Mouse (Mus musculus): ENCODE measurements around the gene Ddrgk1. TPM values are rescaled to one million over a fixed set of nuclear protein-coding genes. Genes with fewer than 3 reads are reported as not detected.
"Not testable (repeated sequence)": the region's sequence is repeated elsewhere in the genome, so short reads cannot be mapped to it uniquely, and the experiment has no call there.

The Ddrgk1 gene
- total RNA-seq, 2 experiments from 2014 or later: 145 to 155 TPM

DNA sequence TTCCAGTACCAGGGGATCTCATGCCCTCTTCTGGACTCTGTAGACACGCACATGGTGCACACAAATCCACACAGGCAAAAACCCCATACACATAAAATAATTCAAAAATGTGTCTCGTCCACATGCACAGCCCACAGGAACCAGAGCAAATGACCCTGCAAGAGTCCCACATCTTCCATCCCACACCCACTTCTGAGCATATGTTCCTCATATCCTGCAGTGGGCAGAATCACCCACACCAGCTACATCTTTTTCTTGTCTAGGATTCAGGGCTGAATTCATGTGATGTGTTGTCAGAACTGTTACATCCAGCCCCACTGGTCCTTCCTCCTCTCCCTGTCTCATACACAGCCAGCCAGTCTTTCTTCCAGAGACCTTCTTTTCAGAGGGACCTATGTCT is 11.2 kb downstream of the Ddrgk1 start:
- DNase-seq: no peak

DNA sequence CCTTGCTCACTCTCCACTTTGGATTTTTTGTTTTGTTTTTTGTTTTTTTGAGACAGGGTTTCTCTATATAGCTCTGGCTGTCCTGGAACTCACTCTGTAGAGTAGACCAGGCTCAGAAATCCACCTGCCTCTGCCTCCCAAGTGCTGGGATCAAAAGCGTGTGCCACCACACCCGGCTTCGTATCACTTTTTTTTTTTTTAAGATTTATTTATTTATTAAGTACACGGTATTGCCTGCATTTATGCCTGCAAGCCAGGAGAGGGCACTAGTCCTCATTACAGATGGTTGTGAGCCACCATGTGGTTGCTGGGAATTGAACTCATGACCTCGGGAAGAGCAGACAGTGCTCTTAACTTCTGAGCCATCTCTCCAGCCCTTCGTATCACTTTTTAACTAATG is 15.4 kb downstream of the Ddrgk1 start:
- not testable (repeated sequence) for DNase-seq

DNA sequence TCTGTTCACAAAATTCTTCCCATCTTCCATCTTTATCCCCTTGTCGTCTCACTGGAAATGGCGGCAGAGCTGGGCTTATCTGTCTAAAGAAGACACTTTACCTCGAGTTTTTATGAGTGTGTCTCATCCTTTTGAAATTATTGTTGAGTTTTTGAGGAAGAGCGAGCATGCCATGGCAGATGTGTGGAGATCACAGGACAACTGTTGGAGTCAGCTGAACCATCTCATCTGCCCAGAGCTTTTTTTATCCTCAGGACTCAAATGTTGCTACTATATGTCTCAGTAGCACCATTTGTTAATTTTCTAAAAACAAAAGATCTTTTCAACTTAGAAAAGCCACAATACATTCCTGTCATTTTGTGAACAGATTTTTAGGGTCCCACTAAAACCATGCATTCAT is 19.3 kb downstream of the Ddrgk1 start:
- no peak for DNase-seq

DNA sequence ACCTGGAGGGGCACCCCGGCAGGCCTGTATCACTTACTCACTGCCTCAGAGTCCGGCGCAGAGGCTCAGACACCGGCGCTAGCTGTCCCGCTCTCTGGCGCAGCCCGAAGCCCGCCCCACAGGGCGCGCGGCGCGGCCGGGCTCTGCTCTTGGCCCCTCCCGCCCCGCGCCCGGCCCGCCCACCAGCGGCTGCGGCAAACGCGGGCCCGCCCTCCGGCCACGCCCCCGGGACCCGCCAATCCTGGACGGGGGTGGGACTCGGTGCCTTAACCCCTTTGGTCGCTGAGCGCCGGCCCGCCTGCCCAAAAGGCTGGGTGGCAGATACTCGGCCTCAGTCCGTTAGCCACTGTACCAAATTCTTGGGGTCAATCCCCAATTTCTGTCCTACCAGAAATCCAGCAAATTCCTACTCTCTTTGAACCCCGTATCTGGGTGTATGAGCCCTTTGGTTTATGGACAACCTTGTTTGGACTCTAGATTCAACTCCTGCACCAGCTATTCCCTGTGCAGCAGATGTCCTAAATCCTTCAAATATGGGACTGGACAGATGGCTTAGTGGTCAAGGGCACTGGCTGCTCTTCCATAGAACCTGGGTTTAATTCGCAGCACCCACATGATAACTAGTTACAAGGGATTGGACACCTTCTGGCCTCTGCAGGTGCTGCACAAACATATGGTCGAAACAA is 21.6 kb downstream of the Ddrgk1 start, which contains the start of gene Lzts3:
Lzts3 (minus strand) TSS at position 120 of the 686 bp plus-strand sequence.
- peak; percentile 99 for DNase-seq

DNA sequence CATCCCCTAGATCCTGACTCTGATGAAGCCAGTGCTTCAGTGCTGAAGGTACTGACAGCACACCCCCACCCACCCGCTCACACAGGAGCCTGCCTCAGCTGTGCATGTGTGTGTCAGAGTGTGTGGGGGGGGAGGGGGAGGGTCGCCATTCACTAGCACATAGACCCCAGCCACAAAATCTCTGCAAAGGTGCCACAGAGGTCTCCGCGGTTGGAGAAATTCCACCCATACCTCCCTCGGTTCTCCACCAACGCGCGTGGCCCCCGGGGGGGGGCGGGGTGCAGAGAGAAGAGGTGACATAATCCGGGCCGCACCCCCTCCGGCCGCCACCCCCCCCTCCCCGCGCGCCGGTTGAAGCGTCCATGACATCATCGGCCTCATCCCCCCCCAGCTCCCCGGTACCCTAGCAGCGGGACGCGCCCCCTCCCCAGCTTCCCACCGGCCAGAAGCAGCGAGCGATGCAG is 22.2 kb downstream of the Ddrgk1 start:
- no peak for DNase-seq

DNA sequence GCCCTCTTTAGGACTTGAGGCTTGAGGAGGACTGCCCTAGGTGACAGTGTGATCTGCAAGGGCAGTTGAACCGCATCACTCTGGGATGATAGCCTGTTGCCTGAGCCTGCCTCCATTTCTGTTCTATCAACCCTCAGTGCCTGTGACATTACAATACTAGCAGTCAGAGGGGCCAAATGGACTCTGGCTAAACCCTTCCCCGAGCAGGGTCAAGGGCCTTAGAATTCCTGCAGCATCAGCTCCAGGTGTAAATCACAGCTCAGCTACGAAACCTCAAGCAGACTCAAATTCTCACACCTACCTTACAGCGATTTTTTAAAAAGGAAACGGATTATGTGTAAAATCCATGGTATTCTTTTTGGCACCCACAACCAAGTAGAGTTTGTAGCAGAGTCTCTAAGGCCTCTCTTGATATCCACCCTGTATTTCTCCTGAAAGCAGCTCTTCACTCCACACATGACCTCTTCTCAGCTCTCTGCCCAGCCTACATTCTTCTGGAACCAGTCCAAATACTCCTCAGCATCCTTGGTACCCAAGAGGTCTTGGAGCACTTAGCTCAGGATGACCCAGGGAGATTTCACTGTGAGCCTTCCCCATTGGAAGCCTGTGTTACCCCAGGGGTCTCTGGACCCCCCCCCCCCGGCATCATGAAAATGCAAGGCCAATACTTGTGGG is 23.0 kb downstream of the Ddrgk1 start:
- DNase-seq: no peak

DNA sequence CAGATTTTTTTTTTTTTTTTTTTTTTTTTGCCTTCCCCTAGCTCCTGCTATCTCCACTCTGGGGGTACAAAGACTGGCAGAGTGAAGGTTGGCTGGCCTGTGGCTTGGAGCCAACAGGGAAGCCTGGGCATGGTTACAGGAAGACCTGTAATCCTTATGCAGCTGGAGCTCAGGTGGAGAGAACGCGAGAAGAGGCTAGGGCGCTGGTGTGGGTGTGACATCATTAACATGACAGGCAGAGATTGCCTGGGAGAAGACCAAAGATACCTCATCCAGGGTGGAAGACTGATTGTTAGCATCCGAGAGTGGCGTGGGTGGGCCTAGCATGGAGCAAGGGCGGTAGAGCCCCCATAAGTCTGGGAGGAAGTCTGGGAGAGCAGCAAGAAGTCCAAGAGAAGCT is 25.2 kb downstream of the Ddrgk1 start:
- no peak for DNase-seq

DNA sequence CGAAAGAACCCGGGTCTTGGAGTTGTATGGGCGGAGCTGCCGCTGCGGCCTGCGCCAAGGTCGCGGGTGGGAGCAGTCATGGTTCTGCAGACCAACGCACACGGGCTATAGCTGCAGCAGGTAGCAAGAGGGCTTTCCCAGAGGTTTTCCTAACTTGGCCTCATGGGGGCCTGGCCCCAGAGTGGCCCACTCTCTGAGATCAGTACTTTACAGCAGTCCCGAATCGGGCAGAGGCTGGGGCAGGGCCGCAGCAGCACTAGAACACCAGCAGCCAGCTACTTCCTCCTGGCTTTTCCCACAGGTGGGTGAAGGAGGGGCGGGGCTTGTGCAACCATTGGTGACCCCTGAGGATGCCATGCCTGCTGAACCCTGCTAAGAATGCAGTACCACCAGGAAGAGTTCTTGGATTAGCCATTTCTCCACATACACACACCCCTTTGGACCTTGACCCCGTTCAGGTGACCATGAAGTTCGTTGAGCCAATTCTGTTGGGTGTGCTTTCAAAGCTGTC is 26.3 kb downstream of the Ddrgk1 start:
- DNase-seq: peak; percentile 39

DNA sequence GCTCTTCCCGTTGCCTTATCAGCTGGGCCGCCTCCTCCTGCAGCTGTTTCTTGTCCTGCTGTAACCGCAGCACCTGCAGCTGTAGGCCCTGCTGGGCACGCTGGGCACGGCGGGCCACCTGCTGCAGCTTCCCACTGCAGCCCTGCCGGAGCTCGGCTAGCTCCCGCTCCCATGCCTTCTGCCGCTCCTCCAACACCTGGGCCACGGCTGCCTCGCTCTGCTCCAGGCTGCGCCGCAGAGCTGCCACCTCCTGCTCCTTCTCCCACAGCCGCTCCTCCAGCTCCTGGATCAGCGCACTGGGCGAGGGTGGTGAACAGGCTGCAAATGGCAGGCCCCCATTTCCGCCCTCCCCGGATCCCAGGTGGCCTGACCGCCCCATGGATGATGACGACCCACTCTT is 28.6 kb downstream of the Ddrgk1 start:
- DNase-seq: no peak

DNA sequence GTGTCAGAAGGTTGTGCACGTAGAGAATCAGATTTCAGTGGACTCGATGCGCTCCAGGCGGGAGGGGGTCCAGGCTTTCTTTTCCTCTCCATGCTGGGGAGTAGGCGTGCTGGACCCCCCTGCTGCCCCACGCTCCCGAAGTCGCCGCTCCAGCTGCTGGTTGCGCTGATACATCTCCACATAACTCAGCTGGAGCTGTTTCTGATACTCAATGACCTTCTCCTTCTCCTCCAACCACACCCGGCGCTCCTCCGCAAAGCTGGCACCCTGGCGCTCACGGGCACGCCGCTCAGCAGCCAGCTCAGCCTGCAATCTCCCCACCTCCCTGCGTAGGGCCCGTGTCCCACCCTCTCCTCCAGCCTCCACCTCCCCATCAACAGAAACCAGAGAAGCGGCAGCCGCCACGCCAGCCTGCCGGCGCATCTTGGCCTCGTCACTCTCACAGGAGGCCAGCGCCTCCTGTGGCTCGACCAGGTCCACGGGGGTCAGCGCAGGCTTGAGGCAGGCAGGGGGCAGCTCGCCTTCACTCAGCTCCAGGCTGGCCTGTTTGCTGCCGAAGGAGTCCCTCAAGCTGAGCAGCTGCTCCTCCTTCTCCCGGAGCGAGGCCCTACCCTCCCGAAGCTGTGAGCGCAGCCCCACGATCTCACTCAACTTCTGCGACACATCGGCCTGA is 29.6 kb downstream of the Ddrgk1 start:
- DNase-seq: peak; percentile 40

DNA sequence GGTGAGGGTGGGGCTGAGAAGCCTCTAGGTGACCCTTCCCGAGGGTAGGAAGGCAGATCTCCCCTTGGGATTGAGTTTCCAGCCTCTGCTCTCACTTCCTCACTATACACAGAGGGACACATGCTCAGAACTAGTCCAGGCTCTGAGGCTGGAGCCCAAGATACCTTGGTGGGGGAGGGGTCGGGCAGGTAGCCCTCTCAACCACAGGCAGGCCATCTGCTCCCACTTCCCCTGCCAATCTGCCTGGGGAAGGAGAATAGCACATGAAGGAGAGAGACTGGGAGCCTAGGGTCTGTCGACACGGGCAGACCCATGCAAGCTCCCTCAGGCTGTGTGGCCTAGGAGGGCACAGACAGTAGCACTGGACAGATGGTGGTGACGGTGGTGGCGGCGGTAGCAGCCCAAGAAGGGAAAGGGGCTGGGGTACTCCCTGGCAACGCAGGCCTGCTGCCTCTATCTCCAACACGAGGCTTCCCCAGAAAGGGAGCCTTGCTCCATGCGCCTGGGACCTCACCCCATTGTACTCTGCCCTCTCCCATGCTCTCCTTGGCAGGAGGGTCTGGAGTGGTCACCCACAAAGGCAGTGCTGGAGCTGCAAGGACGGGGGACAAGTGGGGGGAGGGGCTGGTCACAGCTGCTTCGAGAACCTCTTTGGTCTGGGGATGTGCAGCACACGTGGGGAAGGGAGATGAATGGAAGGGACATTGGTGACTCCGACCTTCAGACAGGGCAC is 30.3 kb downstream of the Ddrgk1 start:
- DNase-seq: no peak

DNA sequence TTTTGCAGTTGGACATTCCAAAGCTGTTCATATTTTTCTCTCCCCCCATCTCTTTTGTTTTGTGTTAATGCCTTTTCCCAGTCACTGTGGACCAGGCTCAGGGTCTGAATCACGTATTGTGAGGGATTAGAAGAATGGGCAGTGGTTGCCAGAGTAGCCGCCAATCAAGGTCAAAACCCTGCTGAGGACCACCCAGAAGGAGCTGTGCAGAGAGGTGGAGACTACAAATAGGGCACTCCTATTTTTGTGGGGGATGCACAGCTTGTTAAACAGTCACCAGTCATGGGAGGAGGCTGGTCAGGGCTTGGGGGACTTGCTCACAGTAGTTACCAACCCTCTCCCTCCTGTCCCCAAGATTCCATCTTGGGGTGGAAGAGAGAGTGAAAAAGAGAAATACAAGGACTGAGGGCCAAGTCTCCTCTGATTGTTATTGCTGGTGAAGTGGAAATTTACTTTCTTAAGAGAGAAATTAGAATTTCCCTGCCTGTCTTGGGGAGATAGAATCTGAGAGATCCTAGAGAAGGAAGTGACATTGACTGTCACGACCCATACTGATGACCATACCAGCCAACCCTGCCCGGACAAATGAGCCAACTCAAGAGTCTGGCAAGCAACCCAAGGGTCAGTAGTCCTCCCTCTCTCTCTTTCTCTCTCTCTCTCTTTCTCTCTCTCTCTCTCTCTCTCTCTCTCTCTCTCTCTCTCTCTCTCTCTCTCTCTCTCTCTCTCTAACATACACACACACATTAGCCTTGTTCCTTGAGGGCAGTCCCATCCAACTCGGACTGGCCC is 31.4 kb downstream of the Ddrgk1 start:
- no peak for DNase-seq

DNA sequence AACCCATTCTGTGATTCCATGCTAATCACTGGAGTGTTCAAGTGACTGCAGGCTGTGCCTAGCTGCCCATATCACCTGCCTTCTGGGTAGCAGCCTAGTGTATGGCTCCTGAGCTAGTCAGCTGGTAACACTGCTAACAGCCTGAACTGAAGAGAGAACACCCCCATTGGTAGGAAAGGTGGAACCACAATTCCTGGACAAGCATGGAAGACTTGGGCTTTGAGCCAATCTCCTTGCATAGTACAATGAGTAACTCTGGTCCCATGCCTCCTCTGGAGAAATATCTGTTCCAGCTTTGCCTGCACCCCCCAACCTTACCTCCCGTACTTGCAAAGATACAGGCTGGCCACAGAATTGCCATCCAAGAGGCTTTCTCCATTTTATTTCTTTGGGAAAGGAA is 32.0 kb downstream of the Ddrgk1 start:
- DNase-seq: no peak

DNA sequence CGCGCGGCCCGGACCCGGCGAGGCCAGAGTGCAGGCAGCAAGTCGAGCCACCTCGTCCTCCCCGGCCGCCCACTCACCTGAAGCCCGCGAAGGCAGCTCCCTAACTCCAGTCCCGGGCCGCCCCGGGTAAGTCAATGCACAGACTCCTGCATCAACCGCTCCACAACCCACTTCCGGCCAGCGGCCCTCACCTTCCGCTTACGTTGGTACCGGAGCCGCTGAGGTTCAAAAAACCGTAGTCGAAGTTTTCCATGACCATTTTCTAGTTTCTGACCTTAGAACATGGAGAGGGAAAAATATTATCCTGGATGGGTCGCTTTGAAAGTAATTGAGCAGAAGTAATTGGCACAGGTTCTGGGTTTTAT is 34.6 kb downstream of the Ddrgk1 start, which contains the start of the genes Fastkd5 and Ubox5:
Fastkd5 (minus strand) TSS at position 189 of the 365 bp plus-strand sequence.
Ubox5 (minus strand) TSS at position 200 of the 365 bp plus-strand sequence.
- peak; percentile 95 for DNase-seq

DNA sequence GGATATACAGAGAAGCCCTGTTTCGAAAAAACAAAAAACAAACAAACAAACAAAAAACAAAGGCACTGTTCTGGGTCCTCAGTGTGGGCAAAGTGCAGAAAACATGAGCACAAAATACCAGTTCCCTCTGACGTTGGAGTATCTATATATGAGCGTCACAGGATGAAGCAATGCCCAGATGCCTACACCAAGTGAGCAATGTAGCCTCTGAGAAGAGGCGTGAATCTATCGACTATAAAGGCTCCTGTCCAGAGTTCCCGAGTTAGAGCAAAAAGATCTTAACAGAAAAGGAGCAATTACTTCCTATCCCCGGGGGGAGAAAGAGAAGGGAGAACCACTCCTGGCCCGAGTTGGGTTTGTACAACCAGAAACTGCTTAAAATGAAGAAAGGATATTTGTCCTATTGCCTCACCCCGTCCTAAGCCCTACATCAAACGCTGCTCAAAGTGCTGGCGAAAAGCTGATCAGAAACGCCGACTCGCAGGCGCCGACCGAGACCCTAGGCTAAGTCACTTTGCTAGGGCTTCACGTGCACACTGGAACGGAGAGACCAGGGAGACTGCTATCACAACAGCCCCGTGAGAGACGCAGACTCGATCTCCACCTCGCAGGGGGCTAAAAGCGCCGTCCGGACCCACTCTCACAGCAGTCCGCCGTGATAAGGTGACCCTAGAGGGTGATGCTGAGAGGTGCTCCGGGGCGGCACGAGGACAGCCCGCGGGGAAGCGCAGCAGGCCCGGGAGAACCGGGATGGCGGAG is 35.2 kb downstream of the Ddrgk1 start:
- no peak for DNase-seq

DNA sequence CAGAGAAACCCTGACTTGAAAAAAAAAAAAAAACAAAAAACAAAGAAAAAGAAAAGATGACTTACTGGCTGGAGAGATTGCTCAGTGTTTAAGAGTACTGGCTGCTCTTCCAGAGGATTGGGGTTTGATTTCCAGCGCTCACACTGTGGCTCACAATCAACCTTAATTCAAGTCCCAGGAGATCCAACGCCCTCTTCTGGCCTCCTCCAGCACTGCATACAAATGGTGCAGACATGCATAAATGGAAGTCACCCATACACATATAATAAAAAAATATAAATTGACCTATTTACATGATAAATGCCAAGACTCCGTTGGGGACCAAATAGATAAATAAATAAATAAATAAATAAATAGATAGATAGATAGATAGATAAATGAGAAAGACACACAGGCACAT is 36.0 kb downstream of the Ddrgk1 start:
- no peak for DNase-seq

DNA sequence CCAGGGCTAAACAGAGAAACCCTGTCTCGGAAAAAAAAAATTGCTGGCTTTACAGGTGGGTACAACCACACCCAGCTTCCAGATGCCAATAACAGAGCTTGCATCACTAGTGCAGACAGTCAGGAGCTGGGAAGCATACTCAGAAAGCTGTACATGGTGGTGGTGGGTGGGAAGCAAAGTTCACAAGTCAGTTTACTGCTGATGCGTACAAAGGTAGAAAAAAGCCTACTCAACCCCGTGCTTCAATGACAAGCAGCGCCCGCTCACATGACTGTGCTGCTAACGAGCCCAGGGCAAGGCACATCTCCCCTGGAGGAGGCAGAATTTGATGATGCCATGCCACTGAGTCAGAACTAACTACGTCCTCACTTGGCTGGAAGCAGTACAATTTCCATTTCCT is 45.5 kb downstream of the Ddrgk1 start:
- DNase-seq: no peak

DNA sequence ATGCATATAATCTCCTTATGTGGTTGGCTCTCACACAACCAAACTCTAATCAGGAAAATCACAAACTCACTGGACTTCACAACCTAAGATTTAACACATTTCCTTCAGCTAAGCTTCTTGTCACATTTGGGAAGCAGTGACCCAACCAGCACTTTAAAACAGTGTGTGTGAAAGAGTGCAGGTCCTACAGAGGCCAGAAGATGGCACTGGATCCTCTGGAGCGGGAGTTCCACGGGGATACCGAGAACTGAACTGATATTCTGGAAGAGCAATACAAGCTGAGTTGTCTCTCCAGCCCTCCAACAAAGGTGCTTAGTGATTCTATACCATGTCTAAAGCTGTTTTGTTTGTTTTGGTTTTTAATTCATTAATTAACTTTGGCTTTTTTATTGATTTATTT is 51.4 kb downstream of the Ddrgk1 start:
- peak; percentile 44 for DNase-seq
